Mouse (Mus musculus) natural killer cell, adult 2 months (primary cell): ENCODE data around the gene F13a1.

ENCODE experiments used
- DNase-seq, 2 experiments: peaks; one replicate each; pipeline ENCODE4 v3.0.0; 2022; ENCODE audit warnings: low spot score in 2 of 2

The F13a1 gene

DNA sequence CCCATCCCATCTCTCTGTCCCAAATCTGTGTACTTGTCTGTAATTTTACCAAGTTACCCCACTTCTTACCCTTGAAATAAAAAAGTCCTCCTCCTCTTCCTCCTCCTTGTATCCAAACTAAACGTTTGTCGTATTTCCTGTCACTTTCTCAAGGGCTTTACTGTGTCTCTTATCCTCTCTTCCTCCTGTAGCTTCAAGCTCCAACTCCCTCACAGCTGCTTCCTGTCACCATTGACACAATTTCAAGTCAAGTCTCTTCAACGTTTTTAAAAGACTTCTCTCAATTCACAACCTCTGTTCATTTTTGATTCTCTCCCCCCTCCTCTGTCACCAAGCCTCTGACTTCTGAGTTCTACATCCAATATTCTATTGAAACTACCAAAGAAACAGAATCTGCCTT is at the start of gene F13a1:
Gene F13a1 (minus strand): TSS at position 119 of the 400 bp plus-strand sequence.
- no peak for DNase-seq

DNA sequence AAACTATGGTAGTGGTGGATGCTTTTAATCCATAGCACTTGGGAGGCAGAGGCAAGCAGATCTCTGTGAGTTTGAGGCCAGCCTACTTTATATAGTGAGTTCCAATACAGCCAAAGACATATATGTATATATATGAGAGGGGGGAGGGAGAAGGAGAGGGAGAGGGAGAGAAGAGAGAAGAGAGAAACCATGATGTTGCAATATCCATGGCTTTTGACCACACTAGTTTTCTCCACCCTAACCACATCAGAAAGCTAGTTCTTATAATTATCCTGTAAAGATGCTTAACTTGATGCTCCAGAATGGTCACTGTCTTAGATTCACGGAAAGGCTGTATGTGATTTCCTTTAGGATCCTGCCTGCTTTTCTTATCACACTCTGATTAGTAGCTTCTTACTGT is 41.6 kb upstream of the F13a1 start:
- DNase-seq, result no peak

DNA sequence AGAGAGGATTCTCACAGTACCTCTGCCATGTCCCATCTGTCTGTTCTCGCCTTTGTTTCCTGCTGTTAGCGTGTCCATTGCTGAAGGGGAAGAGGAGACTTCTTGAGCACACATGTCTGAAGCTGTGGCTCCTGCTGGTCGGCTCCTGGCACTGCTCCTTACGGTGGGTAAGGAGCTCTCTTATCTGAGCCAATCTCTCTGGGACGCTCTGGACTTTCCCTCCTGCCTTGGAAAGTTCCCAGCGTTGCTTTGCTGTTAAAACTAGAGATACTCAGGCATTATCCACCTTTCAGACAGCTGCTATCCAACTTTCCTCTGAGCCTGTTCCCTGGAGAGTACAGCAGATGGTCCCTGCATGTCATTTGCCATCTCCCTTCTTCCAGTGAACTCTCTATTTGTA is 39.1 kb upstream of the F13a1 start:
- DNase-seq, result no peak

DNA sequence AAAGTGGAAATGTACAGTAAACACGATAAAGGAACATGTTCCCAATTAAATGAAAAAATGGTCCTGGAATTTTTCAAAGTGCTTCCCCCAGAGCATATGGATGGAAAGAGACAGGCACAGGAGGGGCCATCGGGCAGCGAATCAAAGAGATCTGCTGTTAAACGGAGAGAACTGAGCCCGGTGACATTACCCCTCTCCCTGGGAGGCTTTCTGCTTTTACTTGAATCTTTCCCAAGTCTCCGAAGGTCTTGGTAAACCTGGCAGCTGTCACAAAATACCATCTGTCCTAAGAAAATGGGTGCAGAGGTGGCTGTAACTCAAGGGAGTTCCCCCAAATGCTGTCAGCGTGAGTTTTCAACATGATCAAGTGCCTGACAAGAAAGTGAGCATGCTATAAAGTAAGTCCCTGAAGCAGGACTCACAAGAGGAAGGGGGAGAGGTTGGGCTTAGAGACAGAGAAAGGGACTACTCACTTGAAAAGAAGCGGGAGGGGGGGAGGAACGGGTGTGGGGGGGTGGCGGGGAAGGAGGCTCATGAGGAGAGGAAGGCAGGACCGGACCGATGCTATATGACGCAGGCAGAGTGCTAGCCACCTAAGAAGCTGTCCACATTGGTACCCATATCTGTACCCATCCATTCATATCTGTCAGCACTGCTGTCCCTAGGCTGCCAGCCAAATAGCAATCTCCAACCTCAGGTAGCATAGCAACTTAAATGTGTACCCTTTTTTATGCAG is 31.6 kb upstream of the F13a1 start:
- no peak for DNase-seq

DNA sequence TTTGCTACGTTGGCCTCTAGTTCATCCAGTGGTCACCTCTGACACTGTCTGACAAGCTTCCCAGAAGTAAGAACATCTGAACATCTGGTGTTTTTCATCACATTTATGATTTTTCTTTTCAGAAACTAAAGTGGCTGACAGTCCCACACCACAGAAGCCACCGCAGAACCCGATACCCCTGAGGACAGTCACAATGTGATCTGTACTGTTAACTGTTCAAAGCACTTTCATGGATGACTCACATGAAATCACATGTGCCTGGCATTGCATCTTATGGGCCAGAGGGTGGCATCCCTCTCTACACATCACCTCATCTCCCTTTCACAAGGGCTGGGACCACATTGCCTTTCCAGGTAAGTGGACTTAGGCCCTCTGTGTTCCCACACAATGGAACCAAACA is 21.3 kb upstream of the F13a1 start:
- no peak for DNase-seq

- DNase-seq, result no peak
Measured at GRCm38 (mm10) chr13:37070824-37071223, 20.8 kb upstream of the F13a1 start.

DNA sequence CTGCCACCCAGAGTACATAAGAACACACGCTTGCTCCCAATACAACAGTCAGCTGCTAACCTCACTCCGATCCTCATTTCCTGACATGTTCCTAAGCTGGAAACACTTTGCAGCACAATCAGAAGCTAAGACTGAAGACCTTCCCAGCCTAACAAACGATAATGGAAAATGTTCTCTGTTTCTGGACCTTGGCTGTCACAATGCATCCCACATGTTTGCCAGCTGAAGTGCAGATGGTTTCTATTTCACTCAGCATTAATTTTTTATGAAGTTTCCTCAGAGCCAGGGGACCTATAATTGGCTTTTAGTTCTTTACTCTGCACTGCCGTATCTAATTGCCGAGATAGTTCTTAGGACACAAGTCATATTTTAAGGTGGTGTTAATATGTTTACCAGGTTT is 10.8 kb upstream of the F13a1 start:
- DNase-seq, result no peak

GRCm38 (mm10) chr13:37056662-37057061 is 6.6 kb upstream of the F13a1 start:
- DNase-seq, result no peak

GRCm38 (mm10) chr13:37049631-37050030 is 413 bp downstream of the F13a1 start:
- DNase-seq, result no peak

- no peak for DNase-seq
Measured at GRCm38 (mm10) chr13:37049018-37049417, 1.0 kb downstream of the F13a1 start.

DNA sequence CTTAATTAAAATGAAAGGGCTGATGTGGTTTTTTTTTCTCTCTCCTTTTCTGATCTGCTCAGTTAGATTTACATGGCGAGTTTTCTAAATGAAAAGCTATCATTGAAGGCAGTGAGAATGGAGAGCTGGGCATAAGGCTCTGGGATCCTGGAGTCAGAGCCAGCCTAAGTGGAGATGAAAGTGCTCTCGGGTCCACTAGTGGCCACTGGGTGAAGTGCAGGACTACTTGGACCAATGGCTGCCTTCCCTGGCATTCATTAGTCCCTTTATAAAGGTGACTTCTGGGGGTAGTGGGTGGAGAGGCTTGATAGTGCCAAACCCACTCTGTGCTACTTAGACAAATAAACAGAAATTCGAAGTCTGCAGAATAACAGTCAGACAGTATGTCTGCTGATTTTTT is 5.0 kb downstream of the F13a1 start:
- no peak for DNase-seq

DNA sequence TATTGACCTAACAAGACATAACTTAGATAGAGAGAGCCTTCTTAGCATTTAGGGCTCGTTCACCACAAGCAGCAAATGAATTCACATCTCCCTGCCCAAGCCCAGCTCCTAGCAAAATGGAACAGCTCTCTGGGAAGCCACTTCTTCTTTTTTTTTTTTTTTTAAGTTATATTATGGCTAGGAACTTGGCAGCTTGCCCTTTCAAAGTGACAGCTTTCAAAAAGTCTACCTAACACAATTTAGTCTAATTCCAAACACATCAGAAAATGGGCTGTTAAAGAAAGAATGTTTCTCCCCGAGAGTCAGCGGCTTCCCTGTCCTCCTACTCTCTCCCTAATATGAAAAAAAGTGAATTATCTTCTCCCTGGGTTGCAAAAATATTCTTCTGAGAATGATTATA is 15.3 kb downstream of the F13a1 start:
- DNase-seq, result no peak

GRCm38 (mm10) chr13:37025996-37026579 is 24.0 kb downstream of the F13a1 start:
- DNase-seq, result no peak

- no peak for DNase-seq
Measured at GRCm38 (mm10) chr13:37021575-37021974, 28.5 kb downstream of the F13a1 start.

DNA sequence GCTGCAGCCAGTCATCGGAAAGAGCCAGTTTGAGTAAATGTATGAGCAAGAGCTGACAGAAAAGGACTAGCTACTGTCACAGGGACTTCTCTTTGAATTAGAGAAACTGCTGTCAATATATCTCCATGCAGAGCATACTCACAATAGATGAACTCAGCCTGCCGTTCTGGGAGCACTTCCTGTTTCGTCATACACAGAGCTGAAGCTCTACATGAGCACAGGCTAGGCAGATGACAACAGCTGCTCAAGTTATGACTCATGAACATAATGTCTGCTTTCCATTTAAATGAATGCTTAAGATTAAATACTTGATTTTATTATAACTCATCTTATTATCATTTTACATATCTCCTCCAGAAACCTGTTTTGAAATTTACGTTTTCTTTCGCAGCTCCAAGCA is 39.3 kb downstream of the F13a1 start:
- DNase-seq, result no peak

DNA sequence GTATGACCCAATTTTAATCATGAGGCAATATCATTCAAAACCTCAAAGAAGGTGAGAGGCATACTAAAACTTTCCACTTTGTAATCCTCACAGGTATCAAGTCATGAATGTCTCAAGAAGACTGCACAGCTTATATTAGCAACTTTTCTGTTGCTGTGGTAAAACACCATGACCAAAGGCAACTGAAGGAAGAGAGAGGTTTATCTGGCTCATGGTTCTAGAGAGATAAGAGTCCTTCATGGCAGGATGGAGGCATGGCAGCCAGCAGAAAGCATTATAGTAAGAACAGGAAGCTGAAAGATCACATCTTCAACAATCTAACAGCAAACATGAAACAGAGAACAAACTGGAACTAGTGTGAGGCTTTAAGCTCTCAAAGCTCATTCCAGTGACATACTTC is 43.8 kb downstream of the F13a1 start:
- no peak for DNase-seq

DNA sequence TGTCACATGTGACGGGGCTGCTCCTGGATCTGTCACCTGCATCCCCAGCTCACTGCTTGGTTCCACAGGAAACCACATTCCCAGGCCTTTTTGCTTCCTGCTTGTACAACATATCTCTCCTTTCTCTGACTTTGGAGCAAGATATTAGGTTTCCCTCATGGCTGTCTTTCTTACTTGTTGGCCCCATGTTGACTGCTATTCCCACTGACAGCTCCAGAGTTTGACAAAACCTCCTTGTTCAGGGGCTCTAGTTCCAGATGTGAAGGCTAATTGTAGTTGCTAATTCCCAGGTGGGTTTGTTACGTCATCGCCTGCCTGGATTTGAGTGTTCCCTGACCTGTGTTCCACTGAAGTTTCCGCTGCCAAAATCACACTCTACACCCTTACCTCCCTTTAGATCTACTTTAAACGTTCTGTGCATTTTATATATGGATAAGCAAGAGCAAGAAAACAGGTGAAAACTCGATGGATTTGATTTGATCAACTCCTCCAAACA is 50.8 kb downstream of the F13a1 start:
- no peak for DNase-seq

DNA sequence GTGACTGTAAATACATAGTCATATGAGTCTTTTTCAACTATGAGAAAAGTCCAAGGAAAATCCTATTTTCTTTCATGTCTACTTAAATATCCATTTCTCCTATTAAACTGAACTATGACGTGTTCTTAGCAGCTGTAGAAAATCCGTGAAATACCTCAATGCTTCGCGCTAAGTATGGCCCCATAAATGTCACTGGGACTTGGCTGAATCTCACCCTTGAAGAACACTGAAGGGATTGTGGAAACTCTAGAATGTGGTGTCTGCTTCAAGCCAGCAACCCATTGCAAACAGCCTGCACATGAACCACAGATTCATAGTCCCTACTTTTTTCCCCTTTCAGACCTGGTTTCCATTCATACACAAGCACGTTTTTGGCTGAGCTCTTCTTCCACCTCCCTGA is 56.5 kb downstream of the F13a1 start:
- no peak for DNase-seq

DNA sequence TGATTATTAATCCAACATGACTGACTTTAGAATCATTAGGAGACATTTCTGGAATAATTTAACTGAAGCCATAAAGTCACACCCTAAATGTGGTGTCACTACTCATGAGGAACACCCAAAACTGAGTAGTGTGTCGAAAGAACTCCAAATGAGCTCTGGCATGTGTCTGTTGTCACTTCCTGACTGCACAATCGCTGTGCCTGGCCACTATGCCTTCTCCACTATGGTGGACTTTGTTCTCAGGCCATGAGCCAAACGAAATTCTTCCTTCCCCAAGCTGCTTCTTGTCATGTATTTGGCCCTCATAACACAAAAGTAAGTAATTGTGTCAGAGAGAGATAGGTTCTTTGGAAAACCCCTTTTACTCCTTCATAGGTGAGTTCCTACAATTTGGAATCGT is 61.7 kb downstream of the F13a1 start:
- no peak for DNase-seq

GRCm38 (mm10) chr13:36973016-36973415 is 77.0 kb downstream of the F13a1 start:
- no peak for DNase-seq

DNA sequence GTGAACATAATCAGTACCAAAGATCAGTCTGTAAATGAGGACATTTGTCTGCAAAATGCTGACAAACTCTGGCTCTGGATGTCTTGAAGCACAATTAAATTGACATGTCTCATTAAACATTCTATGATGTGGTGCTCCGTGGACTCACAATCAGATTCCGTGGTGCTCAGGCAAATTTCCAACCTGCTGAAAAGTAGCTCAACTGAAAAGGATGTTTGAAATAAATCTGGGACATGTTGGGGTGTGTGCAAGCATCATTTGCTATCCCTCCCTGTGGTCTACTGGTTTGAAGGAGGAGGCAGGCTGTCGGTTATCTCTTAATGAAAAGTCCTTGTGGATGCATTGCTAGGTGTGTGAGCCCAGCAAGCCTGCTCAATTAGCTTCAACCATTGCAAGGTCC is 77.8 kb downstream of the F13a1 start:
- no peak for DNase-seq

DNA sequence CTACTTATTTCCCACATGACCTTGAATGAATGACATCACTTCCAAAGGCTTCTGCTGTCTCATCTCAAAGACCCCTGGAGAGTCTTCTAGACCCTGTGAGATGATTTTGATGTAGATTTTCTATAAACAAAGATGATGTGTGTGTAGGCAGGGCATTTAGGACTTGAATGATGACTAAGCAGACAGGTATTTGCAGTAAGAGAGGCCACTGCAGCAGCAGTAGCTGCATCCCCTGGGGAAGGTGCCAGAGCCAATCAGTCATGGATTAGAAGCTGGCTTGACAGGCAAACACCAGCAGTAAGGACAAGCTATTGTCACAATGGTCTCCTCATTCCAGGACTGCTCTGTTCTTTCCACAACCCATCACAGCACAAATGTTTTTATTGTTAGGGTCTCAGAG is 87.1 kb downstream of the F13a1 start:
- no peak for DNase-seq

GRCm38 (mm10) chr13:36958996-36959395 is 91.0 kb downstream of the F13a1 start:
- no peak for DNase-seq

DNA sequence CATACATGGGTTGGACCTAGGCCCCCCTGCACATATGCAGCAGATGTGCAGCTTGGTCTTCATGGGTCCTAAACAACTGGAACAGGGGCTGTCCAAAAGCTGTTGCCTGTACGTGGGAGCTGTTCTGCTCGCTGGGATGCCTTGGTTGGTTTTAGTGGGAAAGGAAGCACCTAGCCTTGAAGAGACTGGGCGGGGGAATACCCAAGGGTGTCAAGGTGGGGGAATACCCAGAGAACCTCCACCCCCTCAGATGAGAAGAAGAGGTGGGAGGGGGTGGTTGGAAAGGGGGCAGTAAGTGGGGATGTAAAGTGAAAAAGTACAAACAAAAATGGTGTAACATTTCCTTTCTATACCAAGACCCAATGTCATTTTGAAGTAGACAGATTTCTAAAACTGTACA is 95.1 kb downstream of the F13a1 start:
- no peak for DNase-seq
